Mouse (Mus musculus) kidney, postnatal 0 days (tissue): ENCODE results near the gene Armh2. TPM values are rescaled to one million over a fixed set of nuclear protein-coding genes. Genes with fewer than 3 reads are reported as not detected.

Source experiments
- ATAC-seq: fragments of 200-750 bp; cut with Nextera tagmentation; replicated peaks from 2 replicates; pipeline ENCODE4 v1.8.0; 2017; ENCODE audit warnings: low read depth, moderate number of reproducible peaks, moderate TSS enrichment, moderate library complexity; ENCODE audit not compliant: low FRiP score
- DNase-seq: peaks from one replicate; pipeline ENCODE4 v3.0.0-alpha.2; 2016; ENCODE audit warnings: low spot score
- H3K27ac ChIP-seq: fragments of 300-500 bp; sonication (generic); 2 replicates; pipeline ENCODE4 v1.5.1; 2014; ENCODE audit warnings: mild to moderate bottlenecking
- H3K27me3 ChIP-seq: fragments of 300-500 bp; sonication (generic); 2 replicates; pipeline ENCODE4 v1.6.1; 2014; ENCODE audit warnings: low read length, mixed read lengths; ENCODE audit not compliant: insufficient read depth
- H3K36me3 ChIP-seq: fragments of 300-500 bp; sonication (generic); 2 replicates; pipeline ENCODE4 v1.6.1; 2014; ENCODE audit warnings: low read length, mixed read lengths; ENCODE audit not compliant: insufficient read depth
- H3K4me1 ChIP-seq: fragments of 300-500 bp; sonication (generic); replicated peaks from 2 replicates; pipeline ENCODE4 v1.6.1; 2014; ENCODE audit warnings: antibody characterized with exemption, low read length, mixed read lengths; ENCODE audit not compliant: insufficient read depth
- H3K4me2 ChIP-seq: fragments of 300-500 bp; sonication (generic); 2 replicates; pipeline ENCODE4 v1.6.1; 2014; ENCODE audit warnings: mild to moderate bottlenecking, low read length, moderate library complexity, mixed read lengths
- H3K4me3 ChIP-seq: fragments of 300-500 bp; sonication (generic); replicated peaks from 2 replicates; pipeline ENCODE4 v1.5.1; 2014; ENCODE audit warnings: low read depth, low read length
- H3K9ac ChIP-seq: fragments of 300-500 bp; sonication (generic); 2 replicates; pipeline ENCODE4 v1.6.1; 2014; ENCODE audit warnings: low read depth, low read length
- H3K9me3 ChIP-seq: fragments of 300-500 bp; sonication (generic); replicated peaks from 2 replicates; pipeline ENCODE4 v1.6.1; 2016; ENCODE audit warnings: low read length, inconsistent platforms, mixed read lengths
- CTCF ChIP-seq: IDR thresholded peaks from 2 replicates; pipeline ENCODE4 v1.5.1; 2016; ENCODE audit warnings: antibody characterized with exemption, low read depth, mild to moderate bottlenecking, moderate library complexity
- WGBS: fragments of 180-500 bp; shearing (Covaris S2); extraction: QIAGEN DNeasy Blood & Tissue Kit; methylation state at CpG from one replicate; pipeline ENCODE4 v1.1.7; 2014; 5-methylcytosine and 5-hydroxymethylcytosine counted together
- polyA plus RNA-seq: library from polyadenylated mRNA; unstranded; fragments of >200 nt; fragmentation: Nextera tagmentation; extraction: Ambion mirVana; gene quantifications from 2 replicates; pipeline ENCODE4 v1.2.1, GENCODE M21; 2015

Armh2 gene
- polyA plus RNA-seq, 1 experiment from 2014 or later: not detected

DNA sequence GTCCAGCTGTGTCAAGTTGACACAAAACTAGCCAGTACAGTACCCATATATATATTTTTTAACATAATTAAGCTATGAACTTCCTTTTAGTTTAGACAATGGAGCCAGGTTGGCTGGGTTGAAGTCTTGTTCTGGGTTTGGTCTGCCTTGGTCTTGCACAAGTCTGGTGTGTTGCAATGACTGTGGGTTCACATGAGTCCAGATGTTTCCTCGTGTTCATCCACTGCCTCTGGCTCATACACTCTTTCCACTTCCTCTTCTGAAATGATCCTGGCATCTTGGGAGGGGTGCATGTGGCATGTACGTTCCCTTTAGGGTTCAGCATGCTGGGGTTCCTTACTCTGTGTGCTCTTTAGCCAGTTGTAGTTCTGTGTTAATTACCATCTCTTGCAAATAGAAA lies 50.3 kb downstream of the Armh2 start:
- no peak overlapping the region for H3K4me2 ChIP-seq
- H3K9me3 ChIP-seq: no peaks in the 10 kb centered on the region
- H3K27ac ChIP-seq: no peak overlapping the region
- H3K4me1 ChIP-seq: no peaks in the 10 kb centered on the region
- no peak overlapping the region for H3K9ac ChIP-seq
- H3K27me3 ChIP-seq: no peaks in the 10 kb centered on the region
- H3K4me3 ChIP-seq: no peak overlapping the region
- DNase-seq (no peak), ATAC-seq (no peak)
- H3K36me3 ChIP-seq: no peaks in the 10 kb centered on the region
- WGBS: 76% methylated on average over 2 of the region's 2 CpGs
- TF ChIP-seq CTCF: no peak

DNA sequence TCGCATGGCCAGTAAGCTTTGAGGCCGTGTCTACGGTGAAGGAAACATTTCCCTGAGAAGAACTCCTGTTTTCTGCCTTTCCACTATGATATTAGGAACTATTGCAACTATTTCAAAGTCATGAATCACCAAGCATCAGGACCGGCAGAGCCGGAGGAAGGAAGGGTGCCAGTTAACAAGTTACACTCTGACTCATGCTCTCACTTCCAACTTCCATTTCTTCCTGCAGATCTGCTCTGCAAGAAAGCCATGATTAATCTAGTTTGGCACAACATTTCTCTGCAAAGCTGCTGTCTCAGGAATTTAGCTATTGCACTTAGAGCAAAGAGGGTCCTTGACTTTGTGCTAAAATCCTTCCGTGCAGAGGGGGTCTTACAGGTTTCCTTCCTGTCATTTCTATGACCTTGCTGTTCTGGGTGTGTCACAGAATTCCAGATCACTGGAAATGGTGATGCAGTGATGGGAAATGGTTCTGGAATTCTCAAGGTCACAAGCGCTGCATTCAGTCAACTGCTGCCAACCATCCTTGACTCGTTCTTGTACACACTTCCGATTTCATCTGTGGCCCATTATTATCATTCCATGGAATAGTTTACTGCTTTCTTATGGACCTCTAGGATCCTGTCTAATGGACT lies 51.5 kb downstream of the Armh2 start:
- DNase-seq: no peak
- no peak for ATAC-seq
- Histone ChIP-seq H3K27me3 (no peaks in the 10 kb centered on the region), H3K9me3 (no peaks in the 10 kb centered on the region), H3K9ac (no peak overlapping the region), H3K4me2 (no peak overlapping the region), H3K27ac (no peak overlapping the region), H3K4me3 (no peak overlapping the region), H3K36me3 (no peaks in the 10 kb centered on the region), H3K4me1 (no peaks in the 10 kb centered on the region)
- 71% methylated on average over 9 of the region's 9 CpGs for WGBS
- no peak for TF ChIP-seq CTCF

Other genes starting within 250 kb of the Armh2 start
- 2.2 and 2.3 TPM in 2 replicates for gene Ripor2, start 159.0 kb upstream of the Armh2 start, polyA plus RNA-seq
- 69.8 and 78.7 TPM in 2 replicates for gene Gmnn, start 20.7 kb downstream of the Armh2 start, polyA plus RNA-seq
- gene BC005537, start 60.4 kb downstream of the Armh2 start, polyA plus RNA-seq: 19.1 and 20.6 TPM in 2 replicates
- gene Acot13, start 90.3 kb downstream of the Armh2 start, polyA plus RNA-seq: 238 and 244 TPM in 2 replicates
- 50.8 and 51.8 TPM in 2 replicates for gene Tdp2, start 90.4 kb downstream of the Armh2 start, polyA plus RNA-seq
- 0.82 and 1.1 TPM in 2 replicates for gene D130043K22Rik, start 103.9 kb downstream of the Armh2 start, polyA plus RNA-seq
- gene Aldh5a1, start 196.4 kb downstream of the Armh2 start, polyA plus RNA-seq: 7.6 and 7.9 TPM in 2 replicates
- gene Gpld1, start 201.9 kb downstream of the Armh2 start, polyA plus RNA-seq: 0.71 and 0.86 TPM in 2 replicates